Mouse (Mus musculus) regulatory T cell (primary cell): ENCODE results near the gene Rftn2.

Source experiments
- in situ Hi-C: fragments of 300-600 bp; cut with MboI, MseI; formaldehyde crosslinking; loops from one replicate; pipeline ENCODE4 v1.15.1; 2025; ENCODE audit warnings: high pct_unique_total_duplicates

Gene Rftn2

DNA sequence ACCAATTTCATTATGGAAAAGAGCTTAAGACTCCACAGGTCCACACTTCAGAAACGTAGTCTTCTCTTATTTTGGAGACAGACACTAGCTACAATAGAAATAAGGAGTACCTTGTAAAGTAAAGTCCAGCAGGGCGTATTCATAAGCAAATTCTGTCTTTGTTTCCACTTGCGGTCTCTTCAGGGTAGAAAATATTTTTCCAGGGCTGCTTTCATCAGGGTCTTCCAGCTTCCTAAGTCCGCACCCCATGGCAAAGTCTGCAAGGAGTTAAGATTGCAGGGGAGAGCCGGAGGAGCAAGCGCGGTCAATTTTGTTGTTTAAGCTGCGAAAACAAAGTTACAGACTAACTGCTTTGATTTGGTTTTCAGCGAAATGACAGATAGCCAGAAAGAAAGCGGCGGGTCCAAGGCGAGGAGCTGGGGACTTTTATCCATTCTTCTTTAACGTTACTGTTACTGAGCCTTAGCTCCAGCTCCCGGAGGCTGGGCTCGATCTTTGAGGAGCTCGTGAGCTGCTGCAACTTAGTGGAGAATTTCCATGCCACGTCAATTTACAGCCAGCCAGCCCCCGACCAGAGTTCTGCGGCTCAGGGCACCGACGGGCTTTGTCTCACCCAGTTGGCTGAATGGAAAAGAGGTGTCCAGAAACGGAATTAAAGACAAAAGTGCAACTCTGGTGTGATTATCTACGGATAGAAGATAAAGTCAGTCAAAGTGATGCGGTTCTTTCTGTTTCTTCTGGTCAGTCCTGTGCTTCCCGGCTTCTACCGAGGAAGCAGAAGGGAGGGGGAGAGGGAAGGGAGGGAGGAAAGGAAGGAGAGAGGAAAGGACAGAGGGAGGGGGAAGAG, at the start of gene Rftn2:
Gene Rftn2, minus strand, starts transcription at position 772 of the 847 bp plus-strand sequence.
- in situ Hi-C loops = loop anchor here (25.0 kb wide), 1 partner anchor 136 kb away; the partner anchor contains the start of gene Boll

DNA sequence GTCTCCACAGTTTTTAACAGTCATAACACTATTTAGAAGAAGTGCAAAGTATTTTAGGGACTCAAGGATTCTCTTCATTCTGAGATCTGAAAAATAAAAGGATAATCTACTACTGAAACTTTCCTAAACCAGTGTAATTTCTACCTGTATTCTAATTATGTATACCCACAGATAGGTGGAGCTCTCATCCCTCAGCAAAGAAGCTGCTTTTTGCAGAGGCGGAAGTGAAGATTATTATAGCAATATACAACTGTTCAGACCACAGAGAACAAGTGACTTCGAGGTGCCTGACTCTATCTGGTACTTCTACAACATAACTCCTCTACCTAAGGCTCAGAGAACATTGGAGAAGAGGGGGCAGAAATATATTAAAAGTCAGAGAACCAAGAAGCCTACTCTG, 38.9 kb upstream of the Rftn2 start:
- in situ Hi-C loops = no loop called here

DNA sequence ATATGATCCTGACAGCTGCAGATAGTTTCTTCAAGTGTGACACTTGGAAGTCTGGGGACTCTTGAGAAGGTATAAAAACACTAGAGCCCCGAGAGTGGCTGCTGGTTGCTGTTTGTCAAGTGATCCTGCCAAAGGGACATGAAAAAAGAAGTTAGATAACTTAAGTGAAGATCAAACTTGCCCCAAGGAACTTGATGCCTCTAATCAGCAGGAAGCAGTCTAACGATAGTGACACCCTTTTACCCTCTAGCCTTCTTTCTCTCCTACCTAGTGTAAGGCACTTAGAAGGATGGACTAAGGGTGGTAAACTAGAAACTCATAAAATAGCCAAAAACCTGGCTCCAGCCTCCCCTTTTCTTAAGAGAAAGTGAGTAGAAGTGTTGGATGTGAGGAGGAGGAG, 37.8 kb upstream of the Rftn2 start:
- in situ Hi-C loops = no loop called here

DNA sequence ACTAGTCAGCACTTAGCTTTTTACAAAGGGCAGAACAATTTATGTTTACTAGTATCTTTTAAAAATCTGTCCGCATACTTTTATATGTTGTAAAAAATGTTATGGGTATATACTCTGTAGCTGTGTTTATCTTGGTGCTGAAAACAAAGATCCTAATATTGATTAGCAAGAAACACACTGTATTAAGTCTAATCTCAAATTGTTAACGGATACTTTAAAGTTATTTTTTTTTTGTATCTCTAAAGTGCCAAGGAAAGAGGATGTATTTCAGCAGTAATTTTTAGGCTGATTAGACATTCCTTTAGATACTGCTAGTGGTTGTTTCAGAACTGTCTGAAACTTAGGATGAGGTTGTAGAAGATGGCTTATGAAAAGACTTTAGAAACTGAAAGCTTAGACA, 19.8 kb upstream of the Rftn2 start:
- in situ Hi-C loops = loop anchor here (25.0 kb wide), 1 partner anchor 116 kb away; the partner anchor contains the start of gene Boll

DNA sequence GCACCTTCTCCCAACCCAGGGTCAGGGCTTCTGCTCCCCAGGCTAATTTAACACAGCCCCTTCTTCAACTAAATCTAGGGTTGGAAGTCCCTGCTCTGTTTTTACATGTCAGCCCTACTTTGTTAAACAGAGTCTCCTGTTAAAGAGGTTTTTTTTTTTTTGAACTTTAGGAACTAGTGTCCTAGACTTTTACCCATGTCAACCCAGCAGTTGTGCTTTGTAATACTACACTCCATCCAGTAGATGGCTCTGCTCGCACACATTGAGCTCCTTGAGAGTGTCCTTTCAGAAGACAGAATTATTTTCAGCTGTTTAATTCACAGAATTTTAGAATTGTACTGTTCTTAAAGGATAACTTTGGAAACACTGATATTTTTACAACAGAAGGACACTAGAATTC, 12.7 kb upstream of the Rftn2 start:
- in situ Hi-C loops = loop anchor here (25.0 kb wide), 1 partner anchor 123 kb away; the partner anchor contains the start of gene Boll

DNA sequence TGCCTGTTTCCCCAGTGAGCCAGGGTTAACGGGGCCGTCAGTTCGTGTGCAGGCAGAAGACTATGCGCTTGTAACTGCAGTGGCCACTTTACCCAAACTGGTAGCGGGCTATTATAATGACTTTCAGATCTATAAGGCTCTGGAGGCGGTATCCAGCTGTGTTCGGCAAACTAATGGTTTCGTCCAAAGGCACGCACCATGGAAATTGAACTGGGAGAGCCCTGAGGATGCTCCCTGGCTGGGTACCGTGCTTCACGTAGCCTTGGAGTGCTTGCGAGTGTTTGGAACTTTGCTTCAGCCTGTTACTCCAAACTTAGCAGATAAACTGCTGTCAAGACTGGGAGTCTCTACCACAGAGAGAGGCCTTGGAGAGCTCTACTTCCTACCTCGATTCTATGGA, 11.9 kb upstream of the Rftn2 start:
- in situ Hi-C loops = loop anchor here (25.0 kb wide), 1 partner anchor 124 kb away; the partner anchor contains the start of gene Boll

DNA sequence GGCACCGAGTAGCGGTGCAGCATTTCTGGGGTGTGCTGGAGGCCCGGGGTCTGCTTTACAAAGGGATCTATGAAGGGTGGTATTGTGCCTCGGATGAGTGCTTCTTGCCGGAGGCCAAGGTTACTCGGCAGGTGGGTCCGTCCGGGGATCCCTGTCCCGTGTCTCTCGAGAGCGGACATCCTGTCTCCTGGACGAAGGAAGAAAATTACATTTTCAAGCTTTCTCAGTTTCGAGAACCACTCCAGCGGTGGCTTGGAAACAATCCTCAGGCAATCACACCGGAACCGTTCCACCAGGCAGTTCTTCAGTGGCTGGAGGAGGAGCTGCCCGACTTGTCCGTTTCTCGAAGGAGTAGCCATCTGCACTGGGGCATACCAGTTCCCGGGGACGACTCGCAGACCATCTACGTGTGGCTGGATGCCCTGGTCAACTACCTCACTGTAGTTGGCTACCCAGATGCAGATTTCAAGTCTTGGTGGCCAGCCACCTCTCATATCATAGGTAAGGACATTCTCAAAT, 11.1 kb upstream of the Rftn2 start:
- in situ Hi-C loops = loop anchor here (25.0 kb wide), 1 partner anchor 125 kb away; the partner anchor contains the start of gene Boll

DNA sequence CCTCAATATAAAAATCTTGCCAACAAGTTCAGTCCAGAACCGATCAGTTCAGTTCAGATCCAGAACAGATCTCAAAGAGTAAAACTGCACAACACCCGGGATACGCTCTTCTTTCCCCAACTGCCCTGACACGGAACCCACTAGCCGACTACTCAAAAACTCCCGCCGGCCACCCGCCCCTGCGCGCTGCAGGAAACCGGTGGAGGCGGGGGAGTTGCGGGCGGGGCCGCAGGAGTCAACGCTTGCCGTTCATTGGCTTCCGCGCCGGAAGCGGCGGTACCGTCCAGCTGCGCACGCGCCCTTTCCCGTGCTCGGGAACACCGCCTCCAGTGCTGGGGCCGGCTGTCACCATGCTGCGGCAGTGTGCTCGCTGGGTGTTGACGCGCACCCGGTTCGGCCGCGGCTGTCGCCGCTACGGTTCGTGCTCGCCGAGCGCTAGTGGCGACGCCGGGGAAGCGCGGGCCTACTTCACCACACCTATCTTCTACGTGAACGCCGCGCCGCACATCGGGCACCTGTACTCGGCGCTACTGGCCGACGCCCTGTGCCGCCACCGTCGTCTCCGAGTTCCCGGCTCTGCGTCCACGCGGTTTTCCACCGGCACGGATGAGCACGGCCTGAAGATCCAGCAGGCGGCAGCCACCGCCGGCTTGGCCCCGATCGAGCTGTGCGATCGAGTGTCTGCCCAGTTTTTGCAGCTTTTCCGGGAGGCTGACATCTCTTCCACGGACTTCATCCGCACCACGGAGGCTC, 10.5 kb upstream of the Rftn2 start, which contains the start of gene Mars2:
Gene Mars2, plus strand, starts transcription at position 288 of the 753 bp plus-strand sequence.
- in situ Hi-C loops = loop anchor here (25.0 kb wide), 1 partner anchor 125 kb away; the partner anchor contains the start of gene Boll

DNA sequence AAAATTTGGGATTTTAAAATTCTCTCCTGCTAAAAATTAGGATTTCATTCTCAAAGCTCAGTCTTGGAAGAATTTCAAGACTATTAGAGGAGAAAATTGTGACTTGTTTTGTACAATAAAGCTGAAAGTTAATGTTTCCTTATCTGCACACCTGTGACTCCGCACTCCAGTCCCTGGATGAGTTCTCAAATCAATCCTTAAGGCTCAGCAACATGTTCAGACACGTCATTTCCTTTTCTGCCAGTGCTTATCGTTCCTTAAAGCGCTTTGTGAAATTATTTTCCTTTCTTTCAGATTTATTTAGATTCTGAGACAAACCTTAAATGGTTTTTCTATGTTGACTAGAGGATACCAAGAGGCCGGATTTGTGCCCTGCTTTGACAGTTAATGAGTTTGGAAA, 9.9 kb upstream of the Rftn2 start:
- in situ Hi-C loops = loop anchor here (25.0 kb wide), 1 partner anchor 126 kb away; the partner anchor contains the start of gene Boll

DNA sequence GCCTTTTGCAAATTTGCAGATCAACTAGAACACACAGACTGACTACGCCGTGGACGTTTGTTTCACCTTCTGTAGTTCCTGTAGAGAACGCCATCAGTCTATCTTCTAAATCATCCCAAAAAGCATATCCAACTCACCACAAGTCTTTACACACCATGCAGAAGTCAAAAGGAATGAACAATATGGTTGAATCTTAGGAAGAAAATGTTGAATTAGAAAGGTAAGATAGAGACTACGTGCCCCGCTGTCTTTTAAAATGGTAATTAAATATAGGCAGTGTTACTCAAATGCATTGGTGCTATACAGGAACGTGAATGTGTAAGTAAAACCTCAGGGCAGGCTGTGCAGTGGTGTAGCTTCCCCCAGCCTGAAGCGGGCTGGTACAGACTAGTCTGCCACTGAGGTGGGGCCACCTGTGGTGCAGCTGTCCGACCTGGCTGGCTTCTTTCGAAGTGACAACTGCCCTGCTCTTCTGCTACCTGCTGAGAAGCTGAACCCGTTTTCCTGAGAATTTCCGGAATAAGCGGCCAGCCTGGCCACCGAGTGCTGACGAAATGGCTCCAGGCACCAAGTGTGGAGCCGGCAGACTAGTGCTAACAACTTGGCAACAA, 8.4 kb upstream of the Rftn2 start:
- in situ Hi-C loops = loop anchor here (25.0 kb wide), 1 partner anchor 127 kb away; the partner anchor contains the start of gene Boll

DNA sequence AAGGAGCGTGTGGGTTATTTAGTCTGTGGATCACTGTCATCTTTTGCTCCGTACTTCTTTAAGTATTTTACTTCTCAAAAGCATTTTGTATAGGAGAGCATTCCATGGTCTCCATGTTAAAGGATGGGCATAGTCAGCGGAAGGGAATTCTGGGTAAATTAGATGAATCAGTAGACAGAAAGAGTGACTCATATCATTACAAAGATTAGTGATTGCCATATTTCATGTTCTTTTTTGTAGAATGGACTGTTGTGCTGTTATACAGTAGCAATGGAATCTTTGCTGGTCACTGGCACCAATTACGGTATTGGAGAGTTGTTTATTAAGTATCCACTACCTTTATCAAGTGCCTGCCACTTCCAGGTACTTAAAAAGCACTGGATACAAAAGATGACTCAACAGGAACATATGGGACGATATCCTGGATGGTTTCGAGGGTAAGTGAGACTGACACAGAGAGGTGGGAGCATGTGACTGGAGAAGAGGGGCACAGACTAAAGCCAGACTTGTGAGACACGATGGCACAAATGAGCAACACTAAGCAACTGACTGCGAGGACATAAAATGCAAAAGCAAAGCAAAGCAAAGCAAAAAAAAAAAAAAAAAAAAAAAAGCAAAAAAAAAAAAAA, 1.8 kb upstream of the Rftn2 start:
- in situ Hi-C loops = loop anchor here (25.0 kb wide), 1 partner anchor 134 kb away; the partner anchor contains the start of gene Boll

DNA sequence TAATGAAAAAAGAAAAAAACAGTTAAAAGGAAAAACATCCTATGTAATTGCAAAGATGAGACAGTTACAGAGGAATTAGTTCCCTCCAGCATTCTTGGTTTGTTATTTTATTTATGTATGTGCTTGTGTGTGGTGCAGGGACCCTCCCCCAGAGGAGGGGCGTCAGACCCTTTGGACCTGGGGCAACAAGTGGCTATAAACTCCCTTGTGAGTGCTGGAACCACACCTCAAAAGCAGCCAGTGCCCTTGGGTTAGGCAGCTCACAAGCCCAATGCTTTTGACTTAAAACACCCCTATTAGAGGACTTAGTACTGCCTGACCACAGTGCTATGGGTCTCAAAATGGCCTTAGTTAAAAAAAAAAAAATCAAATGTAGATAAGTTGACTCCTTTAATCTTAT, 794 bp upstream of the Rftn2 start:
- in situ Hi-C loops = loop anchor here (25.0 kb wide), 1 partner anchor 135 kb away; the partner anchor contains the start of gene Boll

DNA sequence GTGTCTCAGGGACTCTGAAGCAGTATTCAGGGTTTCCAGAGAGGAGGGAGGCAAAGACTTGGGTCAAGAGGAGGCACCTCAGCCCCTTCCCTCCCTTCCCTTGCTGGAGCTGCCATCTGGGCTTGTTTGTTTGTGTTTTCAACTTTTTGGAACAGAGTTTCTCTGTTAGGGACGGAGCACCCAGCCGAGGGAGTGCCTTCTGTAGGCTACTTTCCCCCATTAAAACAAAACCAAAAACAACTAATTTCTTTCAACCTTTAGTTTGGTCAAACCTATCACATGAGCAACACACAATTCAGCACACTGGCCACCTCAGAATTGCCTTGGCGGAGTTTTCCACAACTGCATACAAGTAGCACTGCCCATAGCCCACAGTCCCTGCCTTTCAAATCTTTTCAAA, 1.2 kb downstream of the Rftn2 start:
- in situ Hi-C loops = loop anchor here (25.0 kb wide), 1 partner anchor 137 kb away; the partner anchor contains the start of gene Boll

DNA sequence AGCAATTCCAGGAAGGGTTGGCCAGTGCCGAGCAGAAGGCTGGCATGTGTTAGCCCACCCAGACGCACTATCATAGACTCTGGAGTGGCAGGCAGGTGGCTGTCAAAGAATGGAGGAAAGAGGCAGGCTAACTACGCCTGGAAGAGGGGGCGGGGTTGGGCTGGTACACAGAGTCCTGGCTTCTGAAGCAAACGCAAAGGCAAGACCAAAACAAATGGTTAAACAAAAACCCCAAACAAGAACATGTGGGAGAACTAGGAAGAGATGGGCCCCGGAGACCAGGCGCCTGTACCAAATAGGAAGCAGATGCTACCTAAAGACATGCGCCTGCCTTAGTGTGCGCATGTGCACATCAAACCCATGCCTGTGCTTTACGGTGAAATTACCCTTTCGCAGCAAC, 2.5 kb downstream of the Rftn2 start:
- in situ Hi-C loops = no loop called here

DNA sequence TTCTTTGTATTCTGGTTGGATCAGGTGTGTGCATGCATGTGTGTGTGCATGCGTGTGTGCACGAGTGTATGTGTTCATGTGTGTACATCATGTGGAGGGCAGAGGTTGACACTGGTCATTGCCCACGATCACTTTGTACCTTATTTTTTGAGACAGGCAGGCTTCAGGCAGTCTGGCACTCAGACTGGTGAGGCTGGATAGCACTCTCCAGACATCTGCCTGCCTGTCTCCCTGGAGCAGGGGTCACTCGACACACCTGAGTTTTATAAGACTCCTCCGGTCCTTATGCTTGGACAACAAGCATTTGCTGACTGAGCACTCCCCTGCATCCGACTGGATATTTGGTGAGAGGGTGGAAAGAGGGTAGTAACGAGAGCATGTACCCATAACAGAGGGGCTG, 3.6 kb downstream of the Rftn2 start:
- in situ Hi-C loops = no loop called here

DNA sequence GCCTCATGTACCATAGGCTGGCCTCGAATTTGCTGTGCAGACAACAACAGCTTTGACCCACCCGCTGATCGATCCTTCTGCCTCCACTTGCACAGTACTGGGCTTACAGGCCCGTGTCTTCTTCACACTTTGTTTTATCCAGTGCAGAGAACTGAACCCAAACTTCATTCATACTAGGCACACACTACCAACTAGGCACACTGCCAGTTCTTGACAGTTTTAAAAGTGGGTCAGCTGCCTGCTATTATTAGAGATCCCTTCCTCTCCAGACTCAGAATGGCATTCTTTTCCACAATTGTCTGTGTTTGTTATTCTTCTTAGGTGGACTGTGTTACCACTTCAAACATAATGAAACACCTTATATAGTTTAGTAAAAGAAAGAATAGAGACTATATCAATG, 5.2 kb downstream of the Rftn2 start:
- in situ Hi-C loops = no loop called here

DNA sequence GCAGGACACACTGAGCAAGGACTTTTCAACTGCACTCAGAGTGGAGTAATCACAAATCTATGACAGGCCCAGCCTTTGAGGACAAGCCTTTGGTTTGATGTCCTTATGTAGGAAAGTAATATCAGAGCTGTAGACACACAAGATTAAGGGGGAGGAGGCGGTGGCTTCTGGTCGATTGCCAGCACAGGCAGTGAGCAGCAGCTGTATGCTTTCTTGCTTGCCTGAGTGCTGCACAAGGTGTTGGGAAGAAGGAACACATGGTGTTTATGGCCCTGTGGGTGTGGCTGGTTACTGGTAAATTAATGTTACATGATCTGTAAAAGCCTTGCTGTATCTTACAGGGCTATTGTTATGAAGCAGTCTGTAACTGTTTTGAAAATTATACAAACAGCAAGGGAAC, 9.4 kb downstream of the Rftn2 start:
- in situ Hi-C loops = no loop called here

DNA sequence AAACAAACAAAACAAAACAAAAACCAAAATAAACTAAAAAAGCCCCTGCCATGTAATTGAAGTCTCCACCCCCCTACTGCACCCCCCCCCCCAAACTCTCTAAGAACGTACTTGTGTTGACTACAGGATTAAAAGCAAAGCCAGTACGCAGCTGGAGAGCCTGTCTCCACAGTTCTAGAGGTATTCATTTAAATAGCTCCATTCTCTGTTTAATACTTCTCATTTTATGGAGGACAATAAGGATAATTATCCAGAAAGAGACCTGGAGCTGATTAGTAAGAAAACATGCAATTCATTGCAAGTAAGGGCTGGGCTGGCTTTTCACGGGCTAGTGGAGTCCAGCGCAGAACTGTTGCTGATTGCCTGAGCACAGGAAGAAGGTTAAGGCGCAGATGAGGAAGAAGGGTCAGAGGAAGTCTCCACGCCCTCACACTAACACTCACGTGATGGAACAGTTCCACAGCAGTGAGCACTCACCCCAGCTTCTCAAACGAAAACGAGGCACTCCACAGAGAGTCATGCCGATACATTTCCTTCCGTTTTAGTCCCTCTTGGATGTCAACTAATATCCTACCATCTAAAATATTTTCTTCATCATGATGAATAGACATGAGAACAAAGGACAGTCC, 11.3 kb downstream of the Rftn2 start:
- in situ Hi-C loops = no loop called here

DNA sequence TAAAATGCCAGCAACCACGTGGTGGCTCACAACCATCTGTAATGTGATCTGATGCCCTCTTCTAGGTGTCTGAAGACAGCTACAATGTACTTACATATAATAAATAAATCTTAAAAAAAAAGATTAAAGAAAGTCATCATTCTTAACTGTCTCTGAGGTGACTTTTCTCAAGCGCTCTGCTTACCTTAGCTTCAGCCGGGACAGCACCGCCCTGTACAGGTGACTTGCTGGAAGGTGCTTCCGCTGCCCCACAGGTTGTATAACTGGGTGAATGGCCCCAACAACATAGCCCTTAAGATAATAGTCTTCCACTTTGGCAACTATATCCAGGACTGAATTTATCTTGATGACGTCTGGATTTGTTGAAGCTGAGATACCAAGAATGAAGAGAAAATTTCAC, 12.6 kb downstream of the Rftn2 start:
- in situ Hi-C loops = no loop called here

DNA sequence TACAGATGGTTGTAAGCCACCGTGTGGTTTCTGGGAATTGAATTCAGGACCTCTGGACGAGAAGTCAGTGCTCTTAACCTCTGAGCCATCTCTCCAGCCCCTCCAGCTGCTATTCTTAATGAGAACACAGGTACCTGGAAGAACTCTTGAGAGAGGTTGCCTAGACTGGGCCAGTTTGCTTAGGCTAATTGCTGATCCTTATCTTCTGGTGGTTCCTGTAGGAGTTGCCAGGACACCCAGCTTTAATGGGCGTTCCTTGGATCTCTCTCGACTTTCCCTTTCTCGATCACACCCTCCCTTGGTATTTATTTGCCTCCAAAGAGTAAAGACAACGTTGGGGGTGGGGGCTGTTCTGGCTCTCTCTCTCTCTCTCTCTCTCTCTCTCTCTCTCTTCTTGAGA, 13.1 kb downstream of the Rftn2 start:
- in situ Hi-C loops = no loop called here
